Mouse (Mus musculus) liver, embryonic 12.5 days (tissue): ENCODE data around the gene Sik2. TPM values are rescaled to one million over a fixed set of nuclear protein-coding genes. Genes with fewer than 3 reads are reported as not detected.

ENCODE experiments used
- ATAC-seq: fragments of 200-750 bp; cut with Nextera tagmentation; 2 replicates; pipeline ENCODE4 v1.8.0; 2017; ENCODE audit warnings: moderate number of reproducible peaks, mild to moderate bottlenecking, moderate library complexity
- H3K27ac ChIP-seq: fragments of 300-500 bp; sonication (generic); 2 replicates; pipeline ENCODE4 v1.5.1; 2016; ENCODE audit warnings: mild to moderate bottlenecking
- H3K27me3 ChIP-seq: fragments of 300-500 bp; sonication (generic); replicated peaks from 2 replicates; pipeline ENCODE4 v1.6.1; 2016; ENCODE audit warnings: mild to moderate bottlenecking, moderate library complexity
- H3K36me3 ChIP-seq: fragments of 300-500 bp; sonication (generic); 2 replicates; pipeline ENCODE4 v1.6.1; 2016; ENCODE audit warnings: mild to moderate bottlenecking, moderate library complexity
- H3K4me1 ChIP-seq: fragments of 300-500 bp; sonication (generic); 2 replicates; pipeline ENCODE4 v1.6.1; 2016
- H3K4me2 ChIP-seq: fragments of 300-500 bp; sonication (generic); 2 replicates; pipeline ENCODE4 v1.6.1; 2016; ENCODE audit warnings: mild to moderate bottlenecking, moderate library complexity
- H3K4me3 ChIP-seq: fragments of 300-500 bp; sonication (generic); 2 replicates; pipeline ENCODE4 v1.5.1; 2016; ENCODE audit warnings: mild to moderate bottlenecking, moderate library complexity
- H3K9ac ChIP-seq: fragments of 300-500 bp; sonication (generic); 2 replicates; pipeline ENCODE4 v1.6.1; 2016; ENCODE audit warnings: mild to moderate bottlenecking, moderate library complexity
- H3K9me3 ChIP-seq: fragments of 300-500 bp; sonication (generic); replicated peaks from 2 replicates; pipeline ENCODE4 v1.6.1; 2016; ENCODE audit warnings: mild to moderate bottlenecking, moderate library complexity
- WGBS: fragments of 180-500 bp; shearing (Covaris S2); methylation state at CpG from one replicate; pipeline ENCODE4 v1.1.7; 2016; ENCODE audit not compliant: insufficient replicate concordance; 5-methylcytosine and 5-hydroxymethylcytosine counted together
- polyA plus RNA-seq: library from polyadenylated mRNA; unstranded; fragments of >200 nt; fragmentation: Nextera tagmentation; extraction: Ambion mirVana; gene quantifications from 2 replicates; pipeline ENCODE4 v1.2.1, GENCODE M21; 2016

Gene Sik2
- polyA plus RNA-seq, 1 experiment from 2014 or later = 12.3 TPM

- Histone ChIP-seq H3K4me1 (peaks cover 14% of the 10 kb centered on the region), H3K36me3 (no peaks in the 10 kb centered on the region), H3K27ac (no peak overlapping the region), H3K9me3 (no peaks in the 10 kb centered on the region), H3K9ac (no peak overlapping the region), H3K4me3 (no peak overlapping the region), H3K27me3 (no peaks in the 10 kb centered on the region), H3K4me2 (no peak overlapping the region)
- no peak for ATAC-seq
- 85% methylated on average over 7 of the region's 7 CpGs for WGBS
Measured at GRCm38 (mm10) chr9:50974631-50975030, 34.2 kb downstream of the Sik2 start.

- no peak overlapping the region for H3K9ac ChIP-seq
- WGBS = 33% methylated on average over 4 of the region's 4 CpGs
- ATAC-seq = no peak
- H3K9me3 ChIP-seq = no peaks in the 10 kb centered on the region
- H3K27ac ChIP-seq = no peak overlapping the region
- H3K36me3 ChIP-seq = no peaks in the 10 kb centered on the region
- no peaks in the 10 kb centered on the region for H3K27me3 ChIP-seq
- H3K4me1 ChIP-seq = peaks cover 20% of the 10 kb centered on the region
- H3K4me2 ChIP-seq = no peak overlapping the region
- H3K4me3 ChIP-seq = no peak overlapping the region
Measured at GRCm38 (mm10) chr9:50970413-50970812, 38.5 kb downstream of the Sik2 start.

GRCm38 (mm10) chr9:50969266-50969665, 39.6 kb downstream of the Sik2 start:
- Histone ChIP-seq H3K4me1 (peaks cover 27% of the 10 kb centered on the region), H3K4me3 (no peak overlapping the region), H3K27ac (no peak overlapping the region), H3K4me2 (no peak overlapping the region), H3K9ac (no peak overlapping the region), H3K27me3 (no peaks in the 10 kb centered on the region), H3K9me3 (no peaks in the 10 kb centered on the region), H3K36me3 (no peaks in the 10 kb centered on the region)
- WGBS = 90% methylated on average over 3 of the region's 3 CpGs
- ATAC-seq = no peak

GRCm38 (mm10) chr9:50966277-50966676, 42.6 kb downstream of the Sik2 start:
- Histone ChIP-seq H3K4me1 (peaks cover 25% of the 10 kb centered on the region), H3K36me3 (no peaks in the 10 kb centered on the region), H3K27me3 (no peaks in the 10 kb centered on the region), H3K27ac (no peak overlapping the region), H3K4me3 (no peak overlapping the region), H3K4me2 (no peak overlapping the region), H3K9ac (no peak overlapping the region), H3K9me3 (no peaks in the 10 kb centered on the region)
- WGBS = 59% methylated on average over 2 of the region's 2 CpGs
- ATAC-seq = no peak

- Histone ChIP-seq H3K9me3 (no peaks in the 10 kb centered on the region), H3K36me3 (no peaks in the 10 kb centered on the region), H3K27me3 (no peaks in the 10 kb centered on the region), H3K4me1 (peaks cover 16% of the 10 kb centered on the region), H3K27ac (no peak overlapping the region), H3K9ac (no peak overlapping the region), H3K4me2 (no peak overlapping the region), H3K4me3 (no peak overlapping the region)
- no peak for ATAC-seq
Measured at GRCm38 (mm10) chr9:50965392-50965791, 43.5 kb downstream of the Sik2 start.

- Histone ChIP-seq H3K36me3 (no peaks in the 10 kb centered on the region), H3K9ac (no peak overlapping the region), H3K27ac (no peak overlapping the region), H3K9me3 (no peaks in the 10 kb centered on the region), H3K4me3 (no peak overlapping the region), H3K4me2 (no peak overlapping the region), H3K4me1 (peaks cover 13% of the 10 kb centered on the region), H3K27me3 (no peaks in the 10 kb centered on the region)
- 41% methylated on average over 2 of the region's 2 CpGs for WGBS
- ATAC-seq = no peak
Measured at GRCm38 (mm10) chr9:50964911-50965310, 44.0 kb downstream of the Sik2 start.

- Histone ChIP-seq H3K9ac (no peak overlapping the region), H3K27me3 (no peaks in the 10 kb centered on the region), H3K27ac (no peak overlapping the region), H3K9me3 (no peaks in the 10 kb centered on the region), H3K4me2 (no peak overlapping the region), H3K4me3 (no peak overlapping the region), H3K36me3 (peaks cover 14% of the 10 kb centered on the region), H3K4me1 (no peaks in the 10 kb centered on the region)
- ATAC-seq = no peak
- WGBS = 65% methylated on average over 6 of the region's 6 CpGs
Measured at GRCm38 (mm10) chr9:50957956-50958489, 50.9 kb downstream of the Sik2 start.

- peaks cover 17% of the 10 kb centered on the region for H3K36me3 ChIP-seq
- H3K27me3 ChIP-seq = no peaks in the 10 kb centered on the region
- no peak overlapping the region for H3K4me3 ChIP-seq
- no peak overlapping the region for H3K27ac ChIP-seq
- 83% methylated on average over 3 of the region's 3 CpGs for WGBS
- H3K9me3 ChIP-seq = no peaks in the 10 kb centered on the region
- H3K9ac ChIP-seq = no peak overlapping the region
- H3K4me2 ChIP-seq = no peak overlapping the region
- ATAC-seq = no peak
- H3K4me1 ChIP-seq = no peaks in the 10 kb centered on the region
Measured at GRCm38 (mm10) chr9:50955176-50955575, 53.7 kb downstream of the Sik2 start.

- Histone ChIP-seq H3K4me2 (no peak overlapping the region), H3K36me3 (peaks cover 4% of the 10 kb centered on the region), H3K9ac (no peak overlapping the region), H3K27me3 (no peaks in the 10 kb centered on the region), H3K9me3 (no peaks in the 10 kb centered on the region), H3K27ac (no peak overlapping the region), H3K4me3 (no peak overlapping the region), H3K4me1 (peaks cover 18% of the 10 kb centered on the region)
- 88% methylated on average over 7 of the region's 7 CpGs for WGBS
- ATAC-seq = no peak
Measured at GRCm38 (mm10) chr9:50948097-50948823, 60.6 kb downstream of the Sik2 start.

GRCm38 (mm10) chr9:50946338-50946737, 62.5 kb downstream of the Sik2 start:
- H3K4me1 ChIP-seq = peaks cover 18% of the 10 kb centered on the region
- WGBS = 36% methylated on average over 1 of the region's 1 CpGs
- no peak for ATAC-seq

GRCm38 (mm10) chr9:50944826-50945225, 64.0 kb downstream of the Sik2 start:
- peaks cover 18% of the 10 kb centered on the region for H3K4me1 ChIP-seq
- no peak overlapping the region for H3K4me2 ChIP-seq
- no peak overlapping the region for H3K9ac ChIP-seq
- no peak overlapping the region for H3K27ac ChIP-seq
- WGBS = 74% methylated on average over 1 of the region's 1 CpGs
- no peak overlapping the region for H3K4me3 ChIP-seq
- no peaks in the 10 kb centered on the region for H3K9me3 ChIP-seq
- no peaks in the 10 kb centered on the region for H3K36me3 ChIP-seq
- no peaks in the 10 kb centered on the region for H3K27me3 ChIP-seq
- no peak for ATAC-seq

More at GRCm38 (mm10) chr9:50946338-50946737, 62.5 kb downstream of the Sik2 start:
- H3K4me3 ChIP-seq = no peak overlapping the region
- H3K9me3 ChIP-seq = no peaks in the 10 kb centered on the region
- H3K27ac ChIP-seq = no peak overlapping the region
- H3K4me2 ChIP-seq = no peak overlapping the region
- no peaks in the 10 kb centered on the region for H3K27me3 ChIP-seq
- no peak overlapping the region for H3K9ac ChIP-seq
- H3K36me3 ChIP-seq = no peaks in the 10 kb centered on the region

- H3K27ac ChIP-seq = no peak overlapping the region
- WGBS = 78% methylated on average over 2 of the region's 2 CpGs
- no peak overlapping the region for H3K9ac ChIP-seq
- no peaks in the 10 kb centered on the region for H3K27me3 ChIP-seq
- no peaks in the 10 kb centered on the region for H3K9me3 ChIP-seq
- no peak overlapping the region for H3K4me2 ChIP-seq
- no peaks in the 10 kb centered on the region for H3K36me3 ChIP-seq
- no peak for ATAC-seq
- peaks cover 21% of the 10 kb centered on the region for H3K4me1 ChIP-seq
- H3K4me3 ChIP-seq = no peak overlapping the region
Measured at GRCm38 (mm10) chr9:50942711-50943110, 66.2 kb downstream of the Sik2 start.
